Mouse (Mus musculus) kidney, embryonic 16.5 days (tissue): ENCODE results near the gene Gas7. TPM values are rescaled to one million over a fixed set of nuclear protein-coding genes. Genes with fewer than 3 reads are reported as not detected.

ENCODE experiments used
- ATAC-seq: fragments of 200-750 bp; cut with Nextera tagmentation; 2 replicates; pipeline ENCODE4 v1.8.0; 2017; ENCODE audit warnings: moderate TSS enrichment; ENCODE audit not compliant: low FRiP score, low TSS enrichment
- H3K27ac ChIP-seq: fragments of 300-500 bp; sonication (generic); 2 replicates; pipeline ENCODE4 v1.5.1; 2014; ENCODE audit warnings: low read length
- H3K27me3 ChIP-seq: fragments of 300-500 bp; sonication (generic); 2 replicates; pipeline ENCODE4 v1.6.1; 2014; ENCODE audit warnings: low read length, control low read depth, mixed read lengths; ENCODE audit not compliant: insufficient read depth
- H3K36me3 ChIP-seq: fragments of 300-500 bp; sonication (generic); 2 replicates; pipeline ENCODE4 v1.6.1; 2014; ENCODE audit warnings: low read length, control low read depth, mixed read lengths; ENCODE audit not compliant: insufficient read depth
- H3K4me1 ChIP-seq: fragments of 300-500 bp; sonication (generic); 2 replicates; pipeline ENCODE4 v1.6.1; 2014; ENCODE audit warnings: low read length, control low read depth, mixed read lengths; ENCODE audit not compliant: insufficient read depth
- H3K4me2 ChIP-seq: fragments of 300-500 bp; sonication (generic); replicated peaks from 2 replicates; pipeline ENCODE4 v1.6.1; 2014; ENCODE audit warnings: low read depth, low read length
- H3K4me3 ChIP-seq: fragments of 300-500 bp; sonication (generic); 2 replicates; pipeline ENCODE4 v1.5.1; 2014; ENCODE audit warnings: mild to moderate bottlenecking, low read length
- H3K9ac ChIP-seq: fragments of 300-500 bp; sonication (generic); replicated peaks from 2 replicates; pipeline ENCODE4 v1.6.1; 2014; ENCODE audit warnings: low read length
- H3K9me3 ChIP-seq: fragments of 300-500 bp; sonication (generic); 2 replicates; pipeline ENCODE4 v1.6.1; 2016; ENCODE audit warnings: low read length, control low read depth
- WGBS: fragments of 180-500 bp; shearing (Covaris S2); extraction: QIAGEN DNeasy Blood & Tissue Kit; methylation state at CpG from one replicate; pipeline ENCODE4 v1.1.7; 2014; 5-methylcytosine and 5-hydroxymethylcytosine counted together
- polyA plus RNA-seq: library from polyadenylated mRNA; unstranded; fragments of >200 nt; fragmentation: Nextera tagmentation; extraction: Ambion mirVana; gene quantifications from 2 replicates; pipeline ENCODE4 v1.2.1, GENCODE M21; 2015

The Gas7 gene
- polyA plus RNA-seq, 1 experiment from 2014 or later = 12.3 TPM

- Histone ChIP-seq H3K36me3 (no peaks in the 10 kb centered on the region), H3K27ac (no peak overlapping the region), H3K9ac (no peak overlapping the region), H3K9me3 (no peaks in the 10 kb centered on the region), H3K27me3 (no peaks in the 10 kb centered on the region), H3K4me1 (no peaks in the 10 kb centered on the region), H3K4me3 (no peak overlapping the region), H3K4me2 (no peak overlapping the region)
- no peak for ATAC-seq
- WGBS = 86% methylated on average over 9 of the region's 9 CpGs
These were observed 198.4 kb downstream of the Gas7 start for GRCm38 (mm10) chr11:67653521-67654090.

GRCm38 (mm10) chr11:67654514-67654913 lies 199.3 kb downstream of the Gas7 start:
- no peak overlapping the region for H3K4me2 ChIP-seq
- H3K4me1 ChIP-seq = no peaks in the 10 kb centered on the region
- no peaks in the 10 kb centered on the region for H3K36me3 ChIP-seq
- H3K27me3 ChIP-seq = no peaks in the 10 kb centered on the region
- 75% methylated on average over 4 of the region's 4 CpGs for WGBS
- no peak overlapping the region for H3K27ac ChIP-seq
- H3K9ac ChIP-seq = no peak overlapping the region
- ATAC-seq = no peak
- no peak overlapping the region for H3K4me3 ChIP-seq
- no peaks in the 10 kb centered on the region for H3K9me3 ChIP-seq

GRCm38 (mm10) chr11:67655236-67655959 lies 200.2 kb downstream of the Gas7 start:
- 68% methylated on average over 17 of the region's 17 CpGs for WGBS
- Histone ChIP-seq H3K9me3 (no peaks in the 10 kb centered on the region), H3K9ac (no peak overlapping the region)

GRCm38 (mm10) chr11:67656366-67656765 lies 201.1 kb downstream of the Gas7 start:
- Histone ChIP-seq H3K4me3 (no peak overlapping the region), H3K9me3 (no peaks in the 10 kb centered on the region), H3K4me2 (no peak overlapping the region), H3K36me3 (no peaks in the 10 kb centered on the region), H3K27me3 (no peaks in the 10 kb centered on the region), H3K27ac (no peak overlapping the region), H3K9ac (no peak overlapping the region), H3K4me1 (no peaks in the 10 kb centered on the region)
- WGBS = 81% methylated on average over 7 of the region's 7 CpGs
- no peak for ATAC-seq

More at GRCm38 (mm10) chr11:67655236-67655959, 200.2 kb downstream of the Gas7 start:
- Histone ChIP-seq H3K36me3 (no peaks in the 10 kb centered on the region), H3K4me1 (no peaks in the 10 kb centered on the region), H3K27ac (no peak overlapping the region), H3K27me3 (no peaks in the 10 kb centered on the region), H3K4me2 (no peak overlapping the region), H3K4me3 (no peak overlapping the region)
- no peak for ATAC-seq

- H3K4me1 ChIP-seq = no peaks in the 10 kb centered on the region
- no peak for ATAC-seq
- H3K27me3 ChIP-seq = no peaks in the 10 kb centered on the region
- no peak overlapping the region for H3K4me2 ChIP-seq
- no peak overlapping the region for H3K4me3 ChIP-seq
- H3K27ac ChIP-seq = no peak overlapping the region
- H3K36me3 ChIP-seq = no peaks in the 10 kb centered on the region
- no peaks in the 10 kb centered on the region for H3K9me3 ChIP-seq
- 77% methylated on average over 9 of the region's 9 CpGs for WGBS
- no peak overlapping the region for H3K9ac ChIP-seq
These were observed 201.6 kb downstream of the Gas7 start for GRCm38 (mm10) chr11:67656811-67657210.

- no peak overlapping the region for H3K27ac ChIP-seq
- ATAC-seq = no peak
- H3K27me3 ChIP-seq = no peaks in the 10 kb centered on the region
- no peak overlapping the region for H3K9ac ChIP-seq
- H3K4me1 ChIP-seq = no peaks in the 10 kb centered on the region
- H3K9me3 ChIP-seq = no peaks in the 10 kb centered on the region
- H3K4me2 ChIP-seq = no peak overlapping the region
- H3K36me3 ChIP-seq = no peaks in the 10 kb centered on the region
- H3K4me3 ChIP-seq = no peak overlapping the region
- WGBS = 41% methylated on average over 11 of the region's 11 CpGs
These were observed 202.6 kb downstream of the Gas7 start for GRCm38 (mm10) chr11:67657685-67658382.

- H3K27ac ChIP-seq = no peak overlapping the region
- H3K27me3 ChIP-seq = no peaks in the 10 kb centered on the region
- WGBS = 90% methylated on average over 8 of the region's 8 CpGs
- no peaks in the 10 kb centered on the region for H3K36me3 ChIP-seq
- ATAC-seq = no peak
- no peaks in the 10 kb centered on the region for H3K4me1 ChIP-seq
- no peak overlapping the region for H3K4me3 ChIP-seq
- H3K4me2 ChIP-seq = no peak overlapping the region
- no peaks in the 10 kb centered on the region for H3K9me3 ChIP-seq
- no peak overlapping the region for H3K9ac ChIP-seq
These were observed 206.2 kb downstream of the Gas7 start for GRCm38 (mm10) chr11:67661465-67661864.

- H3K4me2 ChIP-seq = no peak overlapping the region
- no peak overlapping the region for H3K27ac ChIP-seq
- H3K4me3 ChIP-seq = no peak overlapping the region
- H3K9me3 ChIP-seq = no peaks in the 10 kb centered on the region
- no peaks in the 10 kb centered on the region for H3K27me3 ChIP-seq
- no peak overlapping the region for H3K9ac ChIP-seq
- no peaks in the 10 kb centered on the region for H3K4me1 ChIP-seq
- WGBS = 95% methylated on average over 4 of the region's 4 CpGs
- no peaks in the 10 kb centered on the region for H3K36me3 ChIP-seq
- no peak for ATAC-seq
These were observed 208.2 kb downstream of the Gas7 start for GRCm38 (mm10) chr11:67663437-67663836.

GRCm38 (mm10) chr11:67664261-67664660 lies 209.0 kb downstream of the Gas7 start:
- Histone ChIP-seq H3K27ac (no peak overlapping the region), H3K4me3 (no peak overlapping the region), H3K4me2 (no peak overlapping the region), H3K27me3 (no peaks in the 10 kb centered on the region), H3K36me3 (no peaks in the 10 kb centered on the region), H3K9me3 (no peaks in the 10 kb centered on the region), H3K4me1 (no peaks in the 10 kb centered on the region), H3K9ac (no peak overlapping the region)
- no peak for ATAC-seq
- 87% methylated on average over 3 of the region's 3 CpGs for WGBS

- ATAC-seq = no peak
- Histone ChIP-seq H3K9ac (no peak overlapping the region), H3K27ac (no peak overlapping the region), H3K4me3 (no peak overlapping the region), H3K4me2 (no peak overlapping the region), H3K36me3 (no peaks in the 10 kb centered on the region), H3K27me3 (no peaks in the 10 kb centered on the region), H3K9me3 (no peaks in the 10 kb centered on the region), H3K4me1 (no peaks in the 10 kb centered on the region)
- WGBS = 92% methylated on average over 6 of the region's 6 CpGs
These were observed 209.7 kb downstream of the Gas7 start for GRCm38 (mm10) chr11:67664918-67665317.
